Mouse (Mus musculus) limb, embryonic 11.5 days (tissue): ENCODE results near the gene Abca13. TPM values are rescaled to one million over a fixed set of nuclear protein-coding genes. Genes with fewer than 3 reads are reported as not detected.

ENCODE experiments used
- ATAC-seq: fragments of 200-750 bp; cut with Nextera tagmentation; 2 replicates; pipeline ENCODE4 v1.8.0; 2017; ENCODE audit warnings: low read depth; ENCODE audit not compliant: insufficient number of reproducible peaks, low FRiP score, low TSS enrichment
- DNase-seq: peaks from one replicate; pipeline ENCODE4 v3.0.0-alpha.2; 2015; ENCODE audit warnings: low spot score
- H3K27ac ChIP-seq: fragments of 300-500 bp; sonication (generic); replicated peaks from 2 replicates; pipeline ENCODE4 v1.5.1; 2014; ENCODE audit warnings: low read depth, mild to moderate bottlenecking, low read length
- H3K27me3 ChIP-seq: fragments of 300-500 bp; sonication (generic); 2 replicates; pipeline ENCODE4 v1.6.1; 2014; ENCODE audit warnings: mild to moderate bottlenecking, low read length, mixed read lengths; ENCODE audit not compliant: control insufficient read depth, insufficient read depth
- H3K36me3 ChIP-seq: fragments of 300-500 bp; sonication (generic); 2 replicates; pipeline ENCODE4 v1.6.1; 2014; ENCODE audit warnings: mild to moderate bottlenecking, low read length, moderate library complexity, mixed read lengths; ENCODE audit not compliant: control insufficient read depth, insufficient read depth
- H3K4me1 ChIP-seq: fragments of 300-500 bp; sonication (generic); 2 replicates; pipeline ENCODE4 v1.6.1; 2014; ENCODE audit warnings: low read length, mixed read lengths; ENCODE audit not compliant: control insufficient read depth, insufficient read depth
- H3K4me2 ChIP-seq: fragments of 300-500 bp; sonication (generic); 2 replicates; pipeline ENCODE4 v1.6.1; 2014; ENCODE audit warnings: low read depth, mild to moderate bottlenecking, moderate library complexity; ENCODE audit not compliant: severe bottlenecking
- H3K4me3 ChIP-seq: fragments of 300-500 bp; sonication (generic); 2 replicates; pipeline ENCODE4 v1.5.1; 2014; ENCODE audit warnings: low read depth, low read length
- H3K9ac ChIP-seq: fragments of 300-500 bp; sonication (generic); 2 replicates; pipeline ENCODE4 v1.6.1; 2014; ENCODE audit warnings: mild to moderate bottlenecking, low read length
- H3K9me3 ChIP-seq: fragments of 300-500 bp; sonication (generic); 2 replicates; pipeline ENCODE4 v1.6.1; 2016; ENCODE audit warnings: low read length; ENCODE audit not compliant: control insufficient read depth
- WGBS: fragments of 180-500 bp; shearing (Covaris S2); extraction: QIAGEN DNeasy Blood & Tissue Kit; methylation state at CpG from one replicate; pipeline ENCODE4 v1.1.7; 2014; 5-methylcytosine and 5-hydroxymethylcytosine counted together
- polyA plus RNA-seq: library from polyadenylated mRNA; unstranded; fragments of >200 nt; fragmentation: Nextera tagmentation; extraction: Ambion mirVana; gene quantifications from 2 replicates; pipeline ENCODE4 v1.2.1, GENCODE M21; 2014

Gene Abca13
- polyA plus RNA-seq, 1 experiment from 2014 or later = not detected

DNA sequence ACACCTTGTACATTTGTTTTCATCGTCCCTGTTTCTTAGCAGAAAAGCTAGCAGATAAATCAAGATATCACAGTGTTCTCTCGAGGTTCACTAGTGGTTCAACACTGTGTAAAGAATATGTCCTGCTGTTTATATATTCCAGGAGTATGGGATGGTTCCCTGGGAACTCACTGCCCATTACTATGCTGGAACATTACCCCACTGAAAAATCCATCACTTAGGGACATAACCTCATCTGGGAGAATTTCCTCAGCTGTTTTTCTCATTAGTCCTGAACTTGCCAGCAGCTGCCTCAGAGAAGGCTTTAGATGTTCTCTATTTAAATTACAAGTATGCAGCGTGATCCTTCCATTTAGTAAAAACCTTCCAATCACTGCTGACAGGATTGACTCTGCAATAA, 513.4 kb downstream of the Abca13 start:
- Histone ChIP-seq H3K4me2 (no peak overlapping the region), H3K4me1 (no peaks in the 10 kb centered on the region), H3K4me3 (no peak overlapping the region), H3K27ac (no peak overlapping the region), H3K36me3 (no peaks in the 10 kb centered on the region), H3K9me3 (no peaks in the 10 kb centered on the region), H3K9ac (no peak overlapping the region), H3K27me3 (no peaks in the 10 kb centered on the region)
- 70% methylated on average over 3 of the region's 3 CpGs for WGBS
- no peak for ATAC-seq
- DNase-seq = no peak

DNA sequence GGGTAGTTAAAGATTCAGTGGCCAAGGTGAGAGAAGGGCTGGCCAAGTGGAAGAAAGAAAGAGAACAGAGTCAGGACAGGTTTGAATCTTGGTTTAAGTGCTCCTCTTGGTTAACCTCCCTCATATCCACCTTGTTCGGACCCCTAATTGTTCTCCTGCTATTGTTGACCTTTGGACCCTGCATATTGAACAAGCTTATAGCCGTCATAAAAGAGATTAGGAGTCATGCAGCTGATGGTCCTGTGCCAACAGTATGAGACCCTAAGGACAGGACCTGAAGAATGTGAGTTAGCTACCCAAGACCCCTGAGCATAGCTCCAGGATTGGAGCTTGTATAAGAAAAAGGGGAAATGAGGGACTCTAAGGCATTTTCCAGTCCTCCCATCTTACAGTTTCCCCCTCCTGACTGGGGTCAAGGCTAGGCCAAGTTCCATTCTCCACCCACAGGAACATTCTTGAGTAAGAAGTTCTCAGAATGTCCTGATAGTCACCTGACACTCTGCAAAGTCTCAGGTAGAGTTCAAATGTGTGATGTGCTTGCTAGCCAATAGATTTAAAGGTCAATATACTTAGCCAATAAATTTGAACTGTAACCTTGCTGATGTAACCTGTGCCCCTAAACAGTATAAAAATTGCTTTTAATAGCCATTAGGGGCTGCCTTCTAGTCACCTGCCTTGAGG, 536.2 kb downstream of the Abca13 start:
- no peaks in the 10 kb centered on the region for H3K27me3 ChIP-seq
- no peak overlapping the region for H3K9ac ChIP-seq
- H3K4me1 ChIP-seq = no peaks in the 10 kb centered on the region
- H3K36me3 ChIP-seq = no peaks in the 10 kb centered on the region
- 74% methylated on average over 2 of the region's 2 CpGs for WGBS
- ATAC-seq (no peak), DNase-seq (no peak)
- no peak overlapping the region for H3K27ac ChIP-seq
- no peaks in the 10 kb centered on the region for H3K9me3 ChIP-seq
- H3K4me2 ChIP-seq = no peak overlapping the region
- H3K4me3 ChIP-seq = no peak overlapping the region

DNA sequence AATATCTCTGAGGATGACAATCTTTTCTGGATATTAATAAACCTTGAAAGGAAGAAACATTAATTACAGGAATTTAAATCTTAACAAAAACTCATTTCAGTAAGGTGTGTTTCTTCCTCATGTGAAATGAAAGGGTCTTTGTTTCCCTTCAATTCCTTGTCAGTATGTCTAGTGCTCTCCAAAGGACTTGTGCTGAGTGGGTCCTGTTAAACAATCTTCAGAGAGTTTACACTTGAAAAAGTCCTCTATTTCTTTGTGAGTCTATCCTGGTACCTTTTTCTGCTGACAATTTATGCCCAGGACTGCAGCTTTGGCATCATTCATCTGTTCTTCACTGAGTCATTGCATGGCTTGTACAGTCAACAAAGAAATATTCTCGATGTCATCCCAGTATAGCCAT, 539.6 kb downstream of the Abca13 start:
- no peak for DNase-seq
- Histone ChIP-seq H3K9ac (no peak overlapping the region), H3K36me3 (no peaks in the 10 kb centered on the region), H3K9me3 (no peaks in the 10 kb centered on the region), H3K27me3 (no peaks in the 10 kb centered on the region), H3K4me3 (no peak overlapping the region), H3K4me2 (no peak overlapping the region), H3K4me1 (no peaks in the 10 kb centered on the region), H3K27ac (no peak overlapping the region)
- 96% methylated on average over 1 of the region's 1 CpGs for WGBS
- ATAC-seq = no peak

Other genes with a start within 250 kb of the Abca13 start
- gene Pkd1l1, start 218.7 kb upstream of the Abca13 start, polyA plus RNA-seq = 0.03 and 0.06 TPM in 2 replicates
- 21.4 and 23.0 TPM in 2 replicates for gene Hus1, start 180.8 kb upstream of the Abca13 start, polyA plus RNA-seq
- gene Gm11992, start 143.3 kb upstream of the Abca13 start, polyA plus RNA-seq = 0.13 and 0.27 TPM in 2 replicates
- gene Sun3, start 143.0 kb upstream of the Abca13 start, polyA plus RNA-seq = not detected in 2 replicates
- gene Upp1, start 73.8 kb upstream of the Abca13 start, polyA plus RNA-seq = 1.9 and 3.5 TPM in 2 replicates